Mouse (Mus musculus) gastrocnemius, postnatal 25 days (tissue): ENCODE results near the gene Hexb. TPM values are rescaled to one million over a fixed set of nuclear protein-coding genes. Genes with fewer than 3 reads are reported as not detected.
A peak's percentile ranks its signal among the peaks of the same experiment; 100 is the strongest.
"Not testable (repeated sequence)": the region's sequence is repeated elsewhere in the genome, so short reads cannot be mapped to it uniquely, and the experiment has no call there.

Experiments used
- DNase-seq: peaks from one replicate; pipeline ENCODE4 v3.0.0; 2022
- total RNA-seq, 2 experiments: library from RNA; stranded (reverse); gene quantifications; 1 replicate in 1 of 2; 2 replicates in 1 of 2; pipeline ENCODE4 v1.2.3; 2021

The Hexb gene
- total RNA-seq, 2 experiments from 2014 or later, result 8.0 to 8.2 TPM

- no peak for DNase-seq
Observed at GRCm38 (mm10) chr13:97180113-97180828, 17.9 kb downstream of the Hexb start.

- no peak for DNase-seq
Observed at GRCm38 (mm10) chr13:97178943-97179342, 19.2 kb downstream of the Hexb start.

GRCm38 (mm10) chr13:97176731-97177130, 21.4 kb downstream of the Hexb start:
- no peak for DNase-seq

GRCm38 (mm10) chr13:97175520-97176264, 22.5 kb downstream of the Hexb start:
- no peak for DNase-seq

GRCm38 (mm10) chr13:97145834-97146233, 52.3 kb downstream of the Hexb start:
- DNase-seq, result no peak

GRCm38 (mm10) chr13:97142321-97142720, 55.8 kb downstream of the Hexb start:
- DNase-seq, result no peak

- DNase-seq, result not testable (repeated sequence)
Observed at GRCm38 (mm10) chr13:97138404-97138931, 59.7 kb downstream of the Hexb start.

GRCm38 (mm10) chr13:97137466-97138400, 60.4 kb downstream of the Hexb start, which contains the start of the genes Gfm2 and Nsa2:
Gene Gfm2, plus strand, starts transcription at chr13:97137937.
Gene Nsa2, minus strand, starts transcription at chr13:97137937.
- peak; percentile 86 for DNase-seq

- not testable (repeated sequence) for DNase-seq
Observed at GRCm38 (mm10) chr13:97130413-97130812, 67.7 kb downstream of the Hexb start.

- DNase-seq, result not testable (repeated sequence)
Observed at GRCm38 (mm10) chr13:97129654-97130053, 68.5 kb downstream of the Hexb start.

Other genes starting within 250 kb of the Hexb start
- gene 1700029F12Rik, start 164.0 kb downstream of the Hexb start, total RNA-seq, result not detected
- not detected for gene Fam169a, start 131.1 kb downstream of the Hexb start, total RNA-seq
- gene Gm6169, start 99.1 kb downstream of the Hexb start, total RNA-seq, result 1 to 10 TPM in 1 of 2 experiments, not detected in 1; 7.6 TPM
- gene Gfm2, start 60.4 kb downstream of the Hexb start, total RNA-seq, result 10 to 100 TPM; 42.7 to 48.2 TPM
- gene Nsa2, start 60.4 kb downstream of the Hexb start, total RNA-seq, result 10 to 100 TPM; 45.0 to 47.4 TPM
- gene Enc1, start 42.7 kb upstream of the Hexb start, total RNA-seq, result 1 to 10 TPM; 1.6 to 1.8 TPM